Mouse (Mus musculus) limb, embryonic 12.5 days (tissue): ENCODE measurements around the gene Mms22l. TPM values are rescaled to one million over a fixed set of nuclear protein-coding genes. Genes with fewer than 3 reads are reported as not detected.

Source experiments
- ATAC-seq: fragments of 200-750 bp; cut with Nextera tagmentation; 2 replicates; pipeline ENCODE4 v1.8.0; 2017; ENCODE audit warnings: low read depth, moderate TSS enrichment; ENCODE audit not compliant: insufficient number of reproducible peaks, insufficient read depth, low FRiP score, low TSS enrichment
- H3K27ac ChIP-seq: fragments of 300-500 bp; sonication (generic); 2 replicates; pipeline ENCODE4 v1.5.1; 2016; ENCODE audit warnings: mild to moderate bottlenecking, moderate library complexity
- H3K27me3 ChIP-seq: fragments of 300-500 bp; sonication (generic); 2 replicates; pipeline ENCODE4 v1.6.1; 2016; ENCODE audit warnings: mild to moderate bottlenecking, moderate library complexity
- H3K36me3 ChIP-seq: fragments of 300-500 bp; sonication (generic); 2 replicates; pipeline ENCODE4 v1.6.1; 2016; ENCODE audit warnings: mild to moderate bottlenecking, moderate library complexity
- H3K4me1 ChIP-seq: fragments of 300-500 bp; sonication (generic); replicated peaks from 2 replicates; pipeline ENCODE4 v1.6.1; 2016
- H3K4me2 ChIP-seq: fragments of 300-500 bp; sonication (generic); 2 replicates; pipeline ENCODE4 v1.6.1; 2016; ENCODE audit warnings: mild to moderate bottlenecking, moderate library complexity
- H3K4me3 ChIP-seq: fragments of 300-500 bp; sonication (generic); replicated peaks from 2 replicates; pipeline ENCODE4 v1.5.1; 2016; ENCODE audit warnings: mild to moderate bottlenecking
- H3K9ac ChIP-seq: fragments of 300-500 bp; sonication (generic); replicated peaks from 2 replicates; pipeline ENCODE4 v1.6.1; 2016; ENCODE audit warnings: mild to moderate bottlenecking, moderate library complexity
- H3K9me3 ChIP-seq: fragments of 300-500 bp; sonication (generic); 2 replicates; pipeline ENCODE4 v1.6.1; 2016; ENCODE audit warnings: mild to moderate bottlenecking, moderate library complexity
- WGBS: fragments of 180-500 bp; shearing (Covaris S2); methylation state at CpG from one replicate; pipeline ENCODE4 v1.1.7; 2016; 5-methylcytosine and 5-hydroxymethylcytosine counted together
- polyA plus RNA-seq: library from polyadenylated mRNA; unstranded; fragments of >200 nt; fragmentation: Nextera tagmentation; extraction: Ambion mirVana; gene quantifications from 2 replicates; pipeline ENCODE4 v1.2.1, GENCODE M21; 2016

Mms22l gene
- polyA plus RNA-seq, 1 experiment from 2014 or later, result 40.1 TPM

DNA sequence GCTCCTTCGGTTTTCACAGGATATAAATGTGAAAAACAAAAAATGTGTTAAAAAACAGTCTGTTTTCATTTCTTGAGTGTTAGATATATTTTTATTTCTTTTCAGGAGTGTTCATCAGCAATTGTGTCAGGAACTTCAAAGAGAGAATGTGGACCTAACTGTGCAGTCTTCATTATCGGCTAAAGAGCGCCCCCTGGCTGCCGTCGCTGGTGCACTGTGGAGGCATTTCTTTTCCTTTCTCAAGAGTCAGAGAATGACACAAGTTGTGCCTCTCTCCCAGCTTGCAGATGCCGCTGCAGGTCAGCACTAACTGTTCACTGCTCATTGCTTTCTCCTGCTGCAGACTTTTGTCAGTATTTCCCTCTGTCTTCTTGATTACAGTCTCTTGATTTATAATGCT lies 78.0 kb downstream of the Mms22l start:
- H3K36me3 ChIP-seq, result peaks cover 10% of the 10 kb centered on the region
- WGBS, result 19% methylated on average over 6 of the region's 6 CpGs
- no peak overlapping the region for H3K4me2 ChIP-seq
- H3K27ac ChIP-seq, result no peak overlapping the region
- H3K4me3 ChIP-seq, result no peak overlapping the region
- H3K27me3 ChIP-seq, result no peaks in the 10 kb centered on the region
- no peak overlapping the region for H3K9ac ChIP-seq
- no peaks in the 10 kb centered on the region for H3K4me1 ChIP-seq
- H3K9me3 ChIP-seq, result 0 out of 2 replicates have a peak, but pooled peaks cover 6% of the 10 kb centered on the region
- ATAC-seq, result no peak

DNA sequence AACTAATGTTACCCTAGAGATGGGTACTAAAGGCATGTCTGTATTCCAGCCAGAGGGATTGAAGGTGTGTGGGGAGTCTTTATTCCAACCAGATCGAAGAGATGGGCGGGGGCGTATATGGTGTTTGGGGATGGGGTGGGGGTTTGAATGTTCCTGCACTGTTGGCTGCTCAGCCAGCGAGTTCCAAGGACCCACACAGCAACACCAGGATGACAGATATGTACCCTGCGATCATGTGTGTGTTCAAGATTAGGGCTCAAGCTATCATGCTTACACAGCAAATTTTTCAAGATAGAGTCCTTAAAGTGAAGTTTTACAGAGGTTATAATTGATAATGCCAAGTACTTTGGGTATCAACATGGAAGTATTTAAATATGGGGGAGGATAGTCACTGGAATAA lies 81.3 kb downstream of the Mms22l start:
- H3K4me3 ChIP-seq, result no peak overlapping the region
- 0 out of 2 replicates have a peak, but pooled peaks cover 6% of the 10 kb centered on the region for H3K9me3 ChIP-seq
- no peaks in the 10 kb centered on the region for H3K4me1 ChIP-seq
- H3K27me3 ChIP-seq, result no peaks in the 10 kb centered on the region
- 96% methylated on average over 5 of the region's 5 CpGs for WGBS
- H3K27ac ChIP-seq, result no peak overlapping the region
- no peak overlapping the region for H3K9ac ChIP-seq
- no peak overlapping the region for H3K4me2 ChIP-seq
- ATAC-seq, result no peak
- peaks cover 16% of the 10 kb centered on the region for H3K36me3 ChIP-seq

DNA sequence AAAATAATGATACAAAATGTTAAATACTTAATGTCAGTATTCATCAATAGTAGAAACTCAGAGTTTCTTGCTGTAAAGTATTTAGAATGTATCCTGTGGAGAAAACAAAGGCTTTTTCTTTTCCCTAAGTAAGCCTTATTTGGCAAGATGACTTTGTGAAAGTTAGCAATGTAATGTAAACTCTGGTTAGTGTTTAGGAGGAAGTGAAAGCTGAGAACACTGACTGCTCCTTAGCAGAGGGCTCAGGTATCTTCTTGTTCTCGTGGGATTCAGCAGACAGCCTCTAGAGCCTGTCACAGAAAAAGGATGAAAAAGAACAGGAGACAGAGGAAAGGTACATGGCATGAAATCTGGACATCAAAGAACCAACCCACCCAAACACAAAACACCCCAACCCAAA lies 86.0 kb downstream of the Mms22l start:
- no peak for ATAC-seq
- Histone ChIP-seq H3K9ac (no peak overlapping the region), H3K9me3 (no peaks in the 10 kb centered on the region), H3K27me3 (no peaks in the 10 kb centered on the region), H3K4me2 (no peak overlapping the region), H3K4me3 (no peak overlapping the region), H3K27ac (no peak overlapping the region), H3K36me3 (peaks cover 16% of the 10 kb centered on the region; the same call in 1 of the 2 replicates), H3K4me1 (no peaks in the 10 kb centered on the region)
- 69% methylated on average over 1 of the region's 1 CpGs for WGBS

DNA sequence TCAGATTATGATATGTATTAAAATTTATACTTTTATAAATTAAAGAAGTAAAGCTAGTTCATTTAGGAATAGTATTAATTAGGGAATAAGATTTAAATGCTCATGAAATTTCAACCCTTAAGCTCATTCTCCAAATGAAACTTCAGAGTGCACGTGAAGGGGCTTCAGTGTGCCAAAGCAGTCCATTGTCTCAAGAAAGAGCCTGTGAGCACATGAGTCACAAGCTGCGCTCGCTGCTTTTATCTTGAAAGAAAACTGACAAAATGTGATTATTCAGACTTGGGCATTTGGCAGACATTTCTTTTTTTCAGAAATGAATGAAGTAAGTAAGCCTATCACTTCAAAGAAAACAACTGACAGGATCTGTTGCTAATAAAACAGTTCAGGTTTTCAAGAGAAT lies 87.7 kb downstream of the Mms22l start:
- Histone ChIP-seq H3K4me1 (no peaks in the 10 kb centered on the region), H3K36me3 (peaks cover 26% of the 10 kb centered on the region), H3K4me2 (no peak overlapping the region), H3K27ac (no peak overlapping the region), H3K27me3 (no peaks in the 10 kb centered on the region), H3K4me3 (no peak overlapping the region), H3K9ac (no peak overlapping the region), H3K9me3 (no peaks in the 10 kb centered on the region)
- WGBS, result 94% methylated on average over 3 of the region's 3 CpGs
- ATAC-seq, result no peak

DNA sequence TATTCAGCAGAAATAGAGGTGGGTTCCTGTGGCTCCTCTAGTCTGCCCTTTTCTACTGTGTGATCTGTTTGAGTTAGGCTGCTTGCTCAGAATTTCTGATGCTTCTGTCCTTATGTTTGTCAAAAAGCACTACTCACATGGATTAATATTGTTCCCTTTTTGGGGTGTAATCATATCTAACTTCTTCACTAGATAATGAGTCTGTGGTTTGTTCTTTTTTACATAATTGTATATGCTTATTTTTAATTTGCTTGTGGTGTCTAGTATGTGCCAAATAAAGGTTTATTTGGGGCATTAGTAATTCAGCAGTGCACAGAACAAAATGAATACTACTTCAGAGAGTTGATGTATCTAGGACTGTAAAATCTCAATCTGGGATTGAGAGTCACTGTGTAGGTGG lies 98.6 kb downstream of the Mms22l start:
- Histone ChIP-seq H3K4me3 (no peak overlapping the region), H3K4me1 (no peaks in the 10 kb centered on the region), H3K9me3 (no peaks in the 10 kb centered on the region), H3K27me3 (no peaks in the 10 kb centered on the region), H3K36me3 (peaks cover 38% of the 10 kb centered on the region), H3K9ac (no peak overlapping the region), H3K4me2 (no peak overlapping the region), H3K27ac (no peak overlapping the region)
- no peak for ATAC-seq

DNA sequence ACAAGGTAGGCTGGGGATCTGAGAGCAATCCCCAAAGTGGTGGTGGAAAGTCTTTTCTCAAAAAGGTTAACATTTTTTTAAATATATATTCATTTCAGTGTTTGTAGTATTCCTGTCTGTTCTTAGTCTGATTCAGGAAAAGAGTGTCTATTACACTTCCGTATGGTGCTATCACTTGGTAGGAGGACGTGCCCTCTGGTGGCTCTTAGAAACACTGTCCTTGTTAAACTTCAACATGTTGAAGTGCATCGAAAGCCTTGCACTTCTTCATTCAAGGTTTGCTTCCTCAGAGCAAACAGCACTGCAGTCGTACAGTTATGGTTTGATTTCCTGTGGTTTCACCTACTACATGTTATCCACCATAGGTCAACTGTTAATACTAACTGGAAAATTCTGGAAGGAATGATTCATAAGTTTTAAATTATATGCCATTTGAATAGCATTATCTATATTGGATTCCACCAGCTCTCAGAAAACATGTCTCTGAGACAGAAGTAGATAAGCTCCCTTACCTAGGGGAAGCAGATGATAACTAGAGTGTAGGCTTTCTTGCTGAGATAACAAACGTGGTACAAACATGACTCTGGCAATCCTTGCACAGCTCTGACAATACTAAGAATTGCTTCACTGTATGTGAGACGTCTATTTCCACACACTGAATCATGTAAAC lies 100.8 kb downstream of the Mms22l start:
- Histone ChIP-seq H3K27ac (no peak overlapping the region), H3K27me3 (no peaks in the 10 kb centered on the region), H3K4me2 (no peak overlapping the region), H3K9me3 (no peaks in the 10 kb centered on the region), H3K4me1 (no peaks in the 10 kb centered on the region), H3K36me3 (peaks cover 48% of the 10 kb centered on the region), H3K4me3 (no peak overlapping the region), H3K9ac (no peak overlapping the region)
- 92% methylated on average over 6 of the region's 6 CpGs for WGBS
- no peak for ATAC-seq

DNA sequence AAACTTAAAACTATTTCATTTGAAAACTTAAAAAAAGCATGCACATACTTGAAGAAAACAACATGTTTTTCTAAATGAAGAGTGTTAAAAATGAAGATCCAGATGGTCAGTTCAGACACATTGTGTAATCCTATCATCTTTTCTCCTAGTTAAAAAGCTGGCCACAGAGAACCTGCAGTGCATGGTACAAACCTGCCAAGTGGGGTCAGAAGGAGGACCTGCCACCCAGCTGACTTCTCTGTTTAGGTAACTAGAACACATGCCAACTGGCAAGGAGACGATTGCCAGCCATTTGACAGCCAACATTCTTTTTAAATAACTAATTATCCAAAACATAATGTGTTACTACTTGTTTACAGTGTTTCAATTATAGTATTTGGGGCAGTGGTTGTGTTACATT lies 102.4 kb downstream of the Mms22l start:
- H3K27ac ChIP-seq, result no peak overlapping the region
- 86% methylated on average over 1 of the region's 1 CpGs for WGBS

DNA sequence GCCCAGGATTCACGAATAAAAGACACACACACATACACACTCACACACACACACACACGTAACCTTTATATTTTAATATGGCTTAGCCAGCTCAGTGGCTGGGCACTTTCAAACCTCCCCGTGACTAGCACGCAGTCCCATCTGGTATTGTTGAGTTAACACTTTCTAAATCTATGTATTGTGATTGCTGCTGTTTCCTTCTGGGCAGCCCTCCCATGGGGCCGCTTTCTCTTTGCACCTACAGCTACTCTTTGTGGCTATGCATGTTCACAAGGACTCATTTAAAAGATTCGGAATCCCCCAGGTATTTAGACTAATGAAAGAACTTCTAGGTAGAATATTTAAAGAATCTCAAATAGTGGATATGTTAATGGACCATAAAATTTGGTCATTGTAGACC lies 105.5 kb downstream of the Mms22l start:
- Histone ChIP-seq H3K4me1 (no peaks in the 10 kb centered on the region), H3K36me3 (peaks cover 60% of the 10 kb centered on the region), H3K9ac (no peak overlapping the region), H3K4me3 (no peak overlapping the region), H3K4me2 (no peak overlapping the region), H3K27me3 (no peaks in the 10 kb centered on the region), H3K9me3 (no peaks in the 10 kb centered on the region), H3K27ac (no peak overlapping the region)
- no peak for ATAC-seq
- WGBS, result 90% methylated on average over 6 of the region's 6 CpGs

More for the DNA sequence above, 102.4 kb downstream of the Mms22l start:
- no peaks in the 10 kb centered on the region for H3K4me1 ChIP-seq
- H3K4me2 ChIP-seq, result no peak overlapping the region
- H3K27me3 ChIP-seq, result no peaks in the 10 kb centered on the region
- no peak overlapping the region for H3K4me3 ChIP-seq
- H3K9me3 ChIP-seq, result no peaks in the 10 kb centered on the region
- peaks cover 60% of the 10 kb centered on the region for H3K36me3 ChIP-seq
- ATAC-seq, result no peak
- no peak overlapping the region for H3K9ac ChIP-seq

DNA sequence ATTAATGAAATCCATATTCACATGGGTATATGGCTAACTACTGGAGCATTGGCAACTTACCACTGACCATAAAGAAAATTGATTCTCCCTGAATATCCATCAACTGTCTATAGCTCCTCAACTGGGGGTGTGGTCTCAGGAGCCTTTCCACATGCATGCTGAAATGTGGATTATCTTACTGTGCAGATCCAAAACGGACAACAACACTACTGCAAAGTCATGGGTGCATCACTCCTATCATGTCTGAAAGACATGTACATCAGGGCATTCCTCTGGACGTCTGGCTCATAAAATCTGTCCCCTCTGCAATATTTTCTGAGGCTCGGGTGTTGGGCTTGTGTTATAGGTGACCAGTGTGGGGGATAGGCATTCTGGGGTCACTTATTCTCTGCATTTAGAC lies 112.8 kb downstream of the Mms22l start:
- ATAC-seq, result no peak
- 86% methylated on average over 3 of the region's 3 CpGs for WGBS
- Histone ChIP-seq H3K9me3 (no peaks in the 10 kb centered on the region), H3K27ac (no peak overlapping the region), H3K36me3 (peaks cover under 1% of the 10 kb centered on the region; the same call in 1 of the 2 replicates), H3K9ac (no peak overlapping the region), H3K4me2 (no peak overlapping the region), H3K4me1 (no peaks in the 10 kb centered on the region), H3K4me3 (no peak overlapping the region), H3K27me3 (no peaks in the 10 kb centered on the region)

DNA sequence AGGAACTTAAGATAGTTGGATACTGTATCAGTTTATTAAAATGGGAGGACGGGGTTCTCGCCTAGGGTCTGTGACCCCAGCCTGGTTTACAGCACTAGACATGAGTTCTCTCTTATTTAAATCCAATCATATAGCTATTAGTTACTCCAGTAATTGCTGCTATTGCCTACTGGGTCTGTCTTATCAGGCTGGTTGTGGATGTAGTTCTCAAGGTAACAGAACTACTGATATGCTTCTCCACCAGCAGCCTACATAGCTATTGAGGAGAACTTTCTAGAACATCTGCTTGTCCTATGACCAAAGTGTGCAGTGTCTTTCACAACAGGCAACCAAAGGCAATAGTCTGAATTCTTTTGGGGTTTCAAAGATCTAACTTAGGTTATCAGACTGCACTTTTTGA lies 113.3 kb downstream of the Mms22l start:
- H3K36me3 ChIP-seq, result no peaks in the 10 kb centered on the region
- ATAC-seq, result no peak
- no peak overlapping the region for H3K4me3 ChIP-seq
- H3K9ac ChIP-seq, result no peak overlapping the region
- no peak overlapping the region for H3K4me2 ChIP-seq
- no peaks in the 10 kb centered on the region for H3K27me3 ChIP-seq
- H3K4me1 ChIP-seq, result no peaks in the 10 kb centered on the region
- H3K27ac ChIP-seq, result no peak overlapping the region
- WGBS, result 98% methylated on average over 2 of the region's 2 CpGs
- no peaks in the 10 kb centered on the region for H3K9me3 ChIP-seq

DNA sequence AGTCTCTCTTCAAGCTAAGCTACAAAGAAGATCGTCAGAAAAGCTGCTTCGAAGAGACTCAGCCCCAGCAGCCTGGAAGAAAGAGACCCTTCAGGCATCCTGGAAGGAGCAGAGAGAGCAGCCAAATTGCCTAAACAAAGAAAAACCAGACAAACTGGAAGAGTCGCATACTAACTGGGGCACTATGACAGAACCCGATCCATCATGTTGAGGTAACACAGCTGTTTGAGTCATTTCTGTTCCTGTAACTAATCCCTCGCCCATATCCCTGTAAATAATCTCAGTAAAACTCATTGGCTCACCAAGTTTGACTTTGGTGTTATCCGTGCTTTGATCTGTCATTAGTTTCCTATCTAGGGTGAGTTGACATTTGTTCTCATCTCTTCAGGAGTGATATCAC lies 123.8 kb downstream of the Mms22l start:
- WGBS, result 74% methylated on average over 6 of the region's 6 CpGs

DNA sequence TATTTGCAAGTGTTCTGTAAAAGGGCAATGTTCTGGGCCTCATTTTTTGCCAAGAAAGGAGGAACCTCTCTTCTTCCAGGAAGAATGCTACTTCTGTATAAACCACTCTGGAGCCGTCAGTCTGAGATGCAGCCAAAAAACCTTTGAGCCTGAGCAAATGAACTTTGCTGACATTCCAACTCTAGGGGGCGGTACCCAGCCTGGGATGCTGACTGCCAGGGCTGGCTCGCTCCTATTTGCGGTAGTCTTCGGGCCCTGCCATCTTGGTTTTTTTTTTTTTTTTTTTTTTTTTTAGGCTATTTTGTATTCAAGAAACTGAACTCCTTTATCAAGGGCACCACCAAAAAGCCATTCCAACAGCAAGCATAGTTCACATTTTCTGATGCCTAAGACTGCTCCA lies 124.2 kb downstream of the Mms22l start:
- H3K9ac ChIP-seq, result no peak overlapping the region
- WGBS, result 86% methylated on average over 5 of the region's 5 CpGs
- H3K4me1 ChIP-seq, result no peaks in the 10 kb centered on the region
- no peaks in the 10 kb centered on the region for H3K9me3 ChIP-seq
- no peak for ATAC-seq
- no peaks in the 10 kb centered on the region for H3K27me3 ChIP-seq
- no peak overlapping the region for H3K4me3 ChIP-seq
- H3K4me2 ChIP-seq, result no peak overlapping the region
- no peaks in the 10 kb centered on the region for H3K36me3 ChIP-seq
- no peak overlapping the region for H3K27ac ChIP-seq

More for the DNA sequence above, 123.8 kb downstream of the Mms22l start:
- no peak overlapping the region for H3K4me3 ChIP-seq
- no peak overlapping the region for H3K9ac ChIP-seq
- ATAC-seq, result no peak
- H3K27me3 ChIP-seq, result no peaks in the 10 kb centered on the region
- no peaks in the 10 kb centered on the region for H3K9me3 ChIP-seq
- H3K4me2 ChIP-seq, result no peak overlapping the region
- H3K4me1 ChIP-seq, result no peaks in the 10 kb centered on the region
- no peak overlapping the region for H3K27ac ChIP-seq
- H3K36me3 ChIP-seq, result no peaks in the 10 kb centered on the region
